Comparison of ENCODE assay signal across 22 mouse cellular contexts in the genomic region with DNA sequence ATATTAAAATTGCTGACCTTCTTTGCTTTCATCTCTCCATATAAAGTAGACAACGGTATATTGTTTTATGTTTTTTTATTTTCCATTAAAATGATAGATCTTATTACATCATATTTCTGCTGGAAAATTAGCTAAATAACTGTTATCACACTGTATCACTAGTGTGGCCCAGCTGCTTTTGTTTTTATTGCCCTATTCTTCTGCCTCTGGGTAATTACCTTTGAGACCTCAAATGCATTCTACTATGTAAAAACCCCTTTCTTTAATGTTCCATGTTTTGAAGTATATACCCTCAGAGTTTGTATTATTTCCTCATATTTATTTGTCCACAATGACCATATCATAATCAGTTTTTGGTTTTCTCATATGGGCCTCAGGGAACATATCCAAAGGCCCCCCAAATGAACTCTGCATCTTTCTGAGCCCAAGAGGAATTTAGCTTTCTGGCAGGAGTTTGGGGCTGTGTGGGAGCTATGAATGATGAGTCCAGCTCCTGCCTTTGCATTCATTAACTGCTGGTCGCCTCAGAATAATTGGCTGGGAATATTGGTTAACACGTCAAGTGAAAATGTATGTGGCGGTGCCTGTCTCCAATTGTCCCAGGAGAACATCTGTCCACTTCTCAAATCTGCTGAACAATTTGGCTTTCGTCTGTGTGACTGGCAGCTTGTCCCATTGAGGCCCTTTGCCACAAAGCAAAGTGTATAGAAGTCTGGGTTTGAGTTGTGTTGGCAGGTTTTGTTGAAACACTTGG.
DNase-seq lines count a peak whose midpoint lies in the region; ATAC-seq and TF ChIP-seq lines count a peak whose summit lies in the region.
"Had no signal": no experiment of that assay in that cellular context is flagged by ENCODE, and none has a peak within 500 bp of the region (broad histone marks: within the 10 kb centered on the region; RNA-seq: fewer than 3 reads in every experiment).

No protein-coding gene starts in this region.

- H3K27ac ChIP-seq in forebrain, embryonic 11.5 days (ENCODE audit: low read depth, low read length) = no peak overlapping the region
- H3K27ac ChIP-seq in forebrain, embryonic 10.5 days = no peak overlapping the region; the same call in 1 of the 2 replicates
- H3K27ac ChIP-seq in forebrain, postnatal 0 days (ENCODE audit: low read depth, low read length) = no peak overlapping the region
- H3K27ac ChIP-seq in hindbrain, postnatal 0 days = no peak overlapping the region
- no peak overlapping the region for H3K27ac ChIP-seq in neural tube, embryonic 14.5 days (ENCODE audit: low read depth, low read length)
- H3K27ac ChIP-seq: layer of hippocampus, adult 2 months; limb, embryonic 13.5 days; liver, embryonic 14.5 days had no signal

- 57% methylated on average over 5 of the region's 5 CpGs for WGBS in forebrain, embryonic 11.5 days
- WGBS in forebrain, embryonic 10.5 days = 74% methylated on average over 5 of the region's 5 CpGs
- WGBS in forebrain, postnatal 0 days = 33% methylated on average over 5 of the region's 5 CpGs
- 30% methylated on average over 5 of the region's 5 CpGs for WGBS in hindbrain, postnatal 0 days
- 24% methylated on average over 5 of the region's 5 CpGs for WGBS in neural tube, embryonic 14.5 days

- no peaks in the 10 kb centered on the region for H3K27me3 ChIP-seq in forebrain, embryonic 11.5 days (ENCODE audit: control insufficient read depth, insufficient read depth, low read length)
- H3K27me3 ChIP-seq in forebrain, embryonic 10.5 days (ENCODE audit: poor library complexity, severe bottlenecking) = no peaks in the 10 kb centered on the region
- H3K27me3 ChIP-seq in forebrain, postnatal 0 days (ENCODE audit: insufficient read depth, low read length) = no peaks in the 10 kb centered on the region
- H3K27me3 ChIP-seq in hindbrain, postnatal 0 days (ENCODE audit: insufficient read depth, low read length) = no peaks in the 10 kb centered on the region
- no peaks in the 10 kb centered on the region for H3K27me3 ChIP-seq in neural tube, embryonic 14.5 days (ENCODE audit: control insufficient read depth, insufficient read depth, low read length)
- H3K27me3 ChIP-seq: CH12.LX; limb, embryonic 13.5 days had no signal

- H3K4me2 ChIP-seq in forebrain, embryonic 11.5 days (ENCODE audit: low read depth, low read length, severe bottlenecking) = no peak overlapping the region
- H3K4me2 ChIP-seq in forebrain, postnatal 0 days (ENCODE audit: low read depth) = no peak overlapping the region
- H3K4me2 ChIP-seq in hindbrain, postnatal 0 days (ENCODE audit: low read depth, low read length) = no peak overlapping the region
- no peak overlapping the region for H3K4me2 ChIP-seq in neural tube, embryonic 14.5 days (ENCODE audit: low read depth, low read length)
- H3K4me2 ChIP-seq: heart, embryonic 11.5 days; limb, embryonic 13.5 days had no signal

- H3K4me1 ChIP-seq in forebrain, embryonic 11.5 days (replicated peaks; ENCODE audit: control insufficient read depth, insufficient read depth, low read length) = 0 out of 2 replicates have a peak, but pooled peaks cover 2% of the 10 kb centered on the region
- peaks cover 7% of the 10 kb centered on the region; the same call in 1 of the 2 replicates for H3K4me1 ChIP-seq in forebrain, embryonic 10.5 days
- no peaks in the 10 kb centered on the region for H3K4me1 ChIP-seq in forebrain, postnatal 0 days (ENCODE audit: insufficient read depth)
- H3K4me1 ChIP-seq in hindbrain, postnatal 0 days (ENCODE audit: insufficient read depth, low read length) = no peaks in the 10 kb centered on the region
- H3K4me1 ChIP-seq in neural tube, embryonic 14.5 days (ENCODE audit: control insufficient read depth, insufficient read depth, low read length) = no peaks in the 10 kb centered on the region
- H3K4me1 ChIP-seq: limb, embryonic 13.5 days had no signal

- peak; percentile 61 for ATAC-seq in forebrain, embryonic 11.5 days (replicated peaks; ENCODE audit: low FRiP score)
- ATAC-seq in forebrain, postnatal 0 days = peak; percentile 14; the same call in 1 of the 2 replicates
- no peak for ATAC-seq in hindbrain, postnatal 0 days
- peak; percentile 70; the same call in 1 of the 2 replicates for ATAC-seq in neural tube, embryonic 14.5 days (ENCODE audit: low read depth)
- ATAC-seq: intestine, embryonic 16.5 days; lung, postnatal 0 days had no signal

- DNase-seq in forebrain, embryonic 11.5 days (ENCODE audit: low spot score) = no peak
- no peak for DNase-seq in forebrain, embryonic 10.5 days (ENCODE audit: extremely low spot score, low spot score)
- no peak for DNase-seq in forebrain, postnatal 0 days
- peak; percentile 24 for DNase-seq in hindbrain, postnatal 0 days (ENCODE audit: low spot score)
- no peak for DNase-seq in heart, postnatal 4 days
- no peak for DNase-seq in ovary, adult 18-20 months (ENCODE audit: low spot score)
- DNase-seq in heart, postnatal 36 days = no peak
- DNase-seq: adrenal gland, adult 2 months; cerebellum, postnatal 25 days; heart, postnatal 14 days; kidney, postnatal 10 days; thymus, postnatal 4 days had no signal

- TF ChIP-seq CTCF in forebrain, postnatal 0 days (IDR thresholded peaks at IDR 0.05; ENCODE audit: low read depth) = no peak
- no peak for TF ChIP-seq CTCF in hindbrain, postnatal 0 days (IDR thresholded peaks at IDR 0.05; ENCODE audit: low read depth)

- H3K4me3 ChIP-seq in forebrain, embryonic 11.5 days (ENCODE audit: low read depth, low read length) = no peak overlapping the region
- no peak overlapping the region for H3K4me3 ChIP-seq in forebrain, embryonic 10.5 days
- no peak overlapping the region for H3K4me3 ChIP-seq in forebrain, postnatal 0 days (ENCODE audit: low read depth, low read length)
- H3K4me3 ChIP-seq in hindbrain, postnatal 0 days (ENCODE audit: low read length) = no peak overlapping the region
- no peak overlapping the region for H3K4me3 ChIP-seq in neural tube, embryonic 14.5 days (ENCODE audit: low read depth, low read length)
- H3K4me3 ChIP-seq: erythroblast, embryonic 14.5 days; layer of hippocampus, adult 2 months; limb, embryonic 13.5 days; myocyte had no signal

- intact Hi-C loops in heart, postnatal 36 days (cut with DNase I) = no loop called here

- no peaks in the 10 kb centered on the region for H3K9me3 ChIP-seq in forebrain, embryonic 11.5 days (ENCODE audit: control insufficient read depth, low read length)
- H3K9me3 ChIP-seq in forebrain, embryonic 10.5 days = no peaks in the 10 kb centered on the region
- H3K9me3 ChIP-seq in forebrain, postnatal 0 days (ENCODE audit: low read length) = no peaks in the 10 kb centered on the region
- no peaks in the 10 kb centered on the region for H3K9me3 ChIP-seq in hindbrain, postnatal 0 days (ENCODE audit: low read length)
- H3K9me3 ChIP-seq in neural tube, embryonic 14.5 days (ENCODE audit: control insufficient read depth, low read length) = no peaks in the 10 kb centered on the region
- H3K9me3 ChIP-seq: limb, embryonic 13.5 days had no signal

- no peak overlapping the region for H3K9ac ChIP-seq in forebrain, embryonic 11.5 days (ENCODE audit: low read length)
- no peak overlapping the region for H3K9ac ChIP-seq in forebrain, postnatal 0 days
- H3K9ac ChIP-seq in hindbrain, postnatal 0 days (replicated peaks; ENCODE audit: low read length) = no peak overlapping the region
- no peak overlapping the region for H3K9ac ChIP-seq in neural tube, embryonic 14.5 days (replicated peaks; ENCODE audit: low read depth, low read length)
- H3K9ac ChIP-seq: limb, embryonic 13.5 days; liver, embryonic 14.5 days had no signal

- no peaks in the 10 kb centered on the region for H3K36me3 ChIP-seq in forebrain, embryonic 11.5 days (ENCODE audit: control insufficient read depth, insufficient read depth, low read length)
- H3K36me3 ChIP-seq in forebrain, embryonic 10.5 days (replicated peaks) = no peaks in the 10 kb centered on the region
- H3K36me3 ChIP-seq in forebrain, postnatal 0 days (ENCODE audit: insufficient read depth) = no peaks in the 10 kb centered on the region
- no peaks in the 10 kb centered on the region for H3K36me3 ChIP-seq in hindbrain, postnatal 0 days (ENCODE audit: insufficient read depth, low read length)
- H3K36me3 ChIP-seq in neural tube, embryonic 14.5 days (ENCODE audit: control insufficient read depth, insufficient read depth, low read length) = no peaks in the 10 kb centered on the region
- H3K36me3 ChIP-seq: limb, embryonic 13.5 days had no signal
